ENCODE assay signal across 19 mouse cellular contexts in genomic region chr2:114249440-114249839, GRCm38 (mm10). TPM values are rescaled to one million over a fixed set of nuclear protein-coding genes. Genes with fewer than 3 reads are reported as not detected.
DNase-seq lines count a peak whose midpoint lies in the region; ATAC-seq lines count a peak whose summit lies in the region.
"Had no signal": no experiment of that assay in that cellular context is flagged by ENCODE, and none has a peak within 500 bp of the region (broad histone marks: within the 10 kb centered on the region; RNA-seq: fewer than 3 reads in every experiment).

No protein-coding gene starts in this region.

- no peaks in the 10 kb centered on the region for H3K9me3 ChIP-seq in heart, embryonic 12.5 days (replicated peaks)
- H3K9me3 ChIP-seq: hindbrain, embryonic 12.5 days; liver, embryonic 15.5 days had no signal

- H3K36me3 ChIP-seq in heart, embryonic 12.5 days: no peaks in the 10 kb centered on the region
- H3K36me3 ChIP-seq: hindbrain, embryonic 12.5 days; liver, embryonic 15.5 days had no signal

- WGBS in heart, embryonic 12.5 days: 23% methylated on average over 6 of the region's 6 CpGs

- H3K4me1 ChIP-seq in heart, embryonic 12.5 days (replicated peaks): peaks cover 25% of the 10 kb centered on the region
- H3K4me1 ChIP-seq: hindbrain, embryonic 12.5 days; liver, embryonic 15.5 days had no signal

- no peaks in the 10 kb centered on the region for H3K27me3 ChIP-seq in heart, embryonic 12.5 days (replicated peaks)
- H3K27me3 ChIP-seq: hindbrain, embryonic 12.5 days; liver, embryonic 15.5 days had no signal

- no peak overlapping the region for H3K9ac ChIP-seq in heart, embryonic 12.5 days
- H3K9ac ChIP-seq: hindbrain, embryonic 12.5 days; liver, embryonic 15.5 days had no signal

- H3K27ac ChIP-seq in heart, embryonic 12.5 days (ENCODE audit: poor library complexity, severe bottlenecking): peak overlapping the region; percentile 53
- H3K27ac ChIP-seq: hindbrain, embryonic 12.5 days; liver, embryonic 15.5 days; stomach, postnatal 0 days had no signal

- intact Hi-C loops in gastrocnemius, postnatal 36 days (cut with DNase I): no loop called here

- H3K4me3 ChIP-seq in heart, embryonic 12.5 days: no peak overlapping the region
- H3K4me3 ChIP-seq: erythroblast, embryonic 14.5 days; hindbrain, embryonic 12.5 days; liver, embryonic 15.5 days had no signal

- no peak for ATAC-seq in heart, embryonic 12.5 days (ENCODE audit: insufficient number of reproducible peaks, low FRiP score)

- peak overlapping the region; percentile 27 for H3K4me2 ChIP-seq in heart, embryonic 12.5 days
- H3K4me2 ChIP-seq: hindbrain, embryonic 12.5 days; liver, embryonic 15.5 days had no signal

- DNase-seq in heart, adult 8-10 months (ENCODE audit: low spot score): no peak
- peak; percentile 5 for DNase-seq in kidney, postnatal 14 days
- no peak for DNase-seq in kidney, adult 9 months
- DNase-seq in brain, adult 2 months (ENCODE audit: low read depth, low spot score): peak; percentile 67
- peak; percentile 36 to 72 for DNase-seq in frontal cortex, postnatal 36 days (ENCODE audit: low spot score in 2 of 2)
- DNase-seq in adrenal gland, adult (ENCODE audit: inconsistent age in 2 of 2, low spot score in 1 of 2): no peak
- DNase-seq in gastrocnemius, postnatal 36 days: no peak
- DNase-seq: adrenal gland, postnatal 25 days; B cell, adult 2 months; cerebellum, adult 2 months; kidney, adult 11 months; kidney, postnatal 10 days; lung, postnatal 14 days; thymus, postnatal 14 days had no signal

RNA-seq across cellular contexts. Expression of gene Zfp770, which starts 48.2 kb away (rescaled TPM):
- 3.6 and 3.8 TPM in 2 replicates for polyA plus RNA-seq in heart, embryonic 12.5 days (2016; fragmentation: Nextera tagmentation; extraction: Ambion mirVana)
- total RNA-seq in heart, adult 8-10 months (2022): 10 to 100 TPM; 16.2 to 21.1 (median 17.2) TPM
- total RNA-seq in gastrocnemius, postnatal 36 days (2021): 10 to 100 TPM; 16.8 to 23.3 TPM

Comparison
In these comparisons a context has a peak if more than half of its experiments do, and no peak if none do; other contexts are left out.
1. DNase-seq: peak in kidney, postnatal 14 days (single experiment), brain, adult 2 months (single experiment) and frontal cortex, postnatal 36 days (2 of 2); none in heart, adult 8-10 months (single experiment), kidney, adult 9 months (single experiment), adrenal gland, adult (0 of 2) and gastrocnemius, postnatal 36 days (0 of 2).